Mouse (Mus musculus): ENCODE results near the gene Crtc3. TPM values are rescaled to one million over a fixed set of nuclear protein-coding genes. Genes with fewer than 3 reads are reported as not detected.

The Crtc3 gene
- polyA plus RNA-seq, 1 experiment from 2014 or later = 16.9 TPM

- Histone ChIP-seq H3K27ac (no peak overlapping the region), H3K4me3 (no peak overlapping the region), H3K27me3 (peaks cover 5% of the 10 kb centered on the region; the same call in 1 of the 2 replicates), H3K9ac (no peak overlapping the region), H3K36me3 (no peaks in the 10 kb centered on the region), H3K4me1 (replicated peaks) (peaks cover 14% of the 10 kb centered on the region), H3K4me2 (no peak overlapping the region), H3K9me3 (replicated peaks) (no peaks in the 10 kb centered on the region)
- ATAC-seq (replicated peaks; ENCODE audit: insufficient number of reproducible peaks, insufficient read depth, low FRiP score, low read depth) = no peak
- 41% methylated on average over 14 of the region's 14 CpGs for WGBS
These were observed 111.2 kb downstream of the Crtc3 start for GRCm38 (mm10) chr7:80577417-80577980.

- Histone ChIP-seq H3K27me3 (peaks cover 10% of the 10 kb centered on the region; the same call in 1 of the 2 replicates), H3K4me3 (no peak overlapping the region), H3K9me3 (replicated peaks) (no peaks in the 10 kb centered on the region), H3K36me3 (no peaks in the 10 kb centered on the region), H3K4me1 (replicated peaks) (peaks cover 14% of the 10 kb centered on the region), H3K27ac (no peak overlapping the region), H3K9ac (no peak overlapping the region), H3K4me2 (no peak overlapping the region)
- ATAC-seq (replicated peaks; ENCODE audit: insufficient number of reproducible peaks, insufficient read depth, low FRiP score, low read depth) = no peak
- WGBS = 70% methylated on average over 3 of the region's 3 CpGs
These were observed 112.1 kb downstream of the Crtc3 start for GRCm38 (mm10) chr7:80576626-80577025.

- Histone ChIP-seq H3K27ac (no peak overlapping the region), H3K4me1 (replicated peaks) (peaks cover 13% of the 10 kb centered on the region), H3K4me2 (no peak overlapping the region), H3K4me3 (no peak overlapping the region), H3K27me3 (peaks cover 9% of the 10 kb centered on the region; the same call in 1 of the 2 replicates), H3K9me3 (replicated peaks) (no peaks in the 10 kb centered on the region), H3K36me3 (no peaks in the 10 kb centered on the region), H3K9ac (no peak overlapping the region)
- WGBS = 61% methylated on average over 9 of the region's 9 CpGs
- ATAC-seq (replicated peaks; ENCODE audit: insufficient number of reproducible peaks, insufficient read depth, low FRiP score, low read depth) = no peak
These were observed 112.9 kb downstream of the Crtc3 start for GRCm38 (mm10) chr7:80575750-80576149.

- no peaks in the 10 kb centered on the region for H3K9me3 ChIP-seq (replicated peaks)
- ATAC-seq (replicated peaks; ENCODE audit: insufficient number of reproducible peaks, insufficient read depth, low FRiP score, low read depth) = no peak
- H3K9ac ChIP-seq = no peak overlapping the region
- no peaks in the 10 kb centered on the region for H3K36me3 ChIP-seq
- H3K27ac ChIP-seq = no peak overlapping the region
- peaks cover 7% of the 10 kb centered on the region for H3K4me1 ChIP-seq (replicated peaks)
- no peak overlapping the region for H3K4me2 ChIP-seq
- no peak overlapping the region for H3K4me3 ChIP-seq
- WGBS = 61% methylated on average over 3 of the region's 3 CpGs
- H3K27me3 ChIP-seq = peaks cover 7% of the 10 kb centered on the region; the same call in 1 of the 2 replicates
These were observed 115.6 kb downstream of the Crtc3 start for GRCm38 (mm10) chr7:80573076-80573475.

- no peaks in the 10 kb centered on the region for H3K9me3 ChIP-seq (replicated peaks)
- H3K27me3 ChIP-seq = peaks cover 7% of the 10 kb centered on the region; the same call in 1 of the 2 replicates
- no peak overlapping the region for H3K27ac ChIP-seq
- H3K36me3 ChIP-seq = no peaks in the 10 kb centered on the region
- ATAC-seq (replicated peaks; ENCODE audit: insufficient number of reproducible peaks, insufficient read depth, low FRiP score, low read depth) = no peak
- H3K4me3 ChIP-seq = no peak overlapping the region
- no peaks in the 10 kb centered on the region for H3K4me1 ChIP-seq (replicated peaks)
- no peak overlapping the region for H3K4me2 ChIP-seq
- H3K9ac ChIP-seq = no peak overlapping the region
- WGBS = 83% methylated on average over 8 of the region's 8 CpGs
These were observed 120.7 kb downstream of the Crtc3 start for GRCm38 (mm10) chr7:80567982-80568381.

- Histone ChIP-seq H3K36me3 (no peaks in the 10 kb centered on the region), H3K27ac (no peak overlapping the region), H3K4me3 (no peak overlapping the region), H3K9ac (no peak overlapping the region), H3K27me3 (no peaks in the 10 kb centered on the region), H3K4me2 (no peak overlapping the region), H3K4me1 (replicated peaks) (0 out of 2 replicates have a peak, but pooled peaks cover 4% of the 10 kb centered on the region), H3K9me3 (replicated peaks) (no peaks in the 10 kb centered on the region)
- no peak for ATAC-seq (replicated peaks; ENCODE audit: insufficient number of reproducible peaks, insufficient read depth, low FRiP score, low read depth)
- WGBS = 72% methylated on average over 5 of the region's 5 CpGs
These were observed 126.7 kb downstream of the Crtc3 start for GRCm38 (mm10) chr7:80561931-80562330.

- Histone ChIP-seq H3K4me2 (no peak overlapping the region), H3K9ac (no peak overlapping the region), H3K9me3 (replicated peaks) (no peaks in the 10 kb centered on the region), H3K4me3 (no peak overlapping the region), H3K27me3 (no peaks in the 10 kb centered on the region), H3K36me3 (no peaks in the 10 kb centered on the region), H3K4me1 (replicated peaks) (peaks cover 9% of the 10 kb centered on the region), H3K27ac (no peak overlapping the region)
- WGBS = 68% methylated on average over 9 of the region's 9 CpGs
- ATAC-seq (replicated peaks; ENCODE audit: insufficient number of reproducible peaks, insufficient read depth, low FRiP score, low read depth) = no peak
These were observed 127.4 kb downstream of the Crtc3 start for GRCm38 (mm10) chr7:80561271-80561670.

GRCm38 (mm10) chr7:80558572-80558971 lies 130.1 kb downstream of the Crtc3 start:
- Histone ChIP-seq H3K4me3 (no peak overlapping the region), H3K27me3 (no peaks in the 10 kb centered on the region), H3K4me1 (replicated peaks) (peaks cover 33% of the 10 kb centered on the region), H3K36me3 (no peaks in the 10 kb centered on the region), H3K9me3 (replicated peaks) (no peaks in the 10 kb centered on the region), H3K27ac (no peak overlapping the region), H3K4me2 (no peak overlapping the region), H3K9ac (no peak overlapping the region)
- no peak for ATAC-seq (replicated peaks; ENCODE audit: insufficient number of reproducible peaks, insufficient read depth, low FRiP score, low read depth)
- WGBS = 57% methylated on average over 5 of the region's 5 CpGs

- 52% methylated on average over 8 of the region's 8 CpGs for WGBS
- ATAC-seq (replicated peaks; ENCODE audit: insufficient number of reproducible peaks, insufficient read depth, low FRiP score, low read depth) = no peak
These were observed 130.6 kb downstream of the Crtc3 start for GRCm38 (mm10) chr7:80558101-80558500.

GRCm38 (mm10) chr7:80557161-80557560 lies 131.5 kb downstream of the Crtc3 start:
- 55% methylated on average over 4 of the region's 4 CpGs for WGBS
- H3K4me2 ChIP-seq = no peak overlapping the region
- no peak overlapping the region for H3K9ac ChIP-seq

More at GRCm38 (mm10) chr7:80558101-80558500, 130.6 kb downstream of the Crtc3 start:
- no peak overlapping the region for H3K9ac ChIP-seq
- no peaks in the 10 kb centered on the region for H3K27me3 ChIP-seq
- H3K4me3 ChIP-seq = no peak overlapping the region
- no peaks in the 10 kb centered on the region for H3K36me3 ChIP-seq
- H3K9me3 ChIP-seq (replicated peaks) = no peaks in the 10 kb centered on the region
- no peak overlapping the region for H3K27ac ChIP-seq
- H3K4me1 ChIP-seq (replicated peaks) = peaks cover 33% of the 10 kb centered on the region
- no peak overlapping the region for H3K4me2 ChIP-seq

GRCm38 (mm10) chr7:80556166-80556565 lies 132.5 kb downstream of the Crtc3 start:
- Histone ChIP-seq H3K4me1 (replicated peaks) (peaks cover 33% of the 10 kb centered on the region), H3K9me3 (replicated peaks) (no peaks in the 10 kb centered on the region), H3K4me2 (no peak overlapping the region), H3K4me3 (no peak overlapping the region), H3K27ac (peak overlapping the region; percentile 81), H3K27me3 (no peaks in the 10 kb centered on the region), H3K36me3 (no peaks in the 10 kb centered on the region), H3K9ac (no peak overlapping the region)
- ATAC-seq (replicated peaks; ENCODE audit: insufficient number of reproducible peaks, insufficient read depth, low FRiP score, low read depth) = no peak
- WGBS = 43% methylated on average over 3 of the region's 3 CpGs

More at GRCm38 (mm10) chr7:80557161-80557560, 131.5 kb downstream of the Crtc3 start:
- Histone ChIP-seq H3K4me3 (no peak overlapping the region), H3K27me3 (no peaks in the 10 kb centered on the region), H3K4me1 (replicated peaks) (peaks cover 33% of the 10 kb centered on the region), H3K27ac (no peak overlapping the region), H3K9me3 (replicated peaks) (no peaks in the 10 kb centered on the region), H3K36me3 (no peaks in the 10 kb centered on the region)
- no peak for ATAC-seq (replicated peaks; ENCODE audit: insufficient number of reproducible peaks, insufficient read depth, low FRiP score, low read depth)

GRCm38 (mm10) chr7:80555146-80555545 lies 133.5 kb downstream of the Crtc3 start:
- Histone ChIP-seq H3K9me3 (replicated peaks) (no peaks in the 10 kb centered on the region), H3K27me3 (no peaks in the 10 kb centered on the region), H3K4me1 (replicated peaks) (peaks cover 33% of the 10 kb centered on the region), H3K4me2 (no peak overlapping the region), H3K27ac (peak overlapping the region; percentile 81), H3K36me3 (no peaks in the 10 kb centered on the region), H3K9ac (no peak overlapping the region), H3K4me3 (no peak overlapping the region)
- no peak for ATAC-seq (replicated peaks; ENCODE audit: insufficient number of reproducible peaks, insufficient read depth, low FRiP score, low read depth)
- WGBS = 67% methylated on average over 3 of the region's 3 CpGs
